Mouse (Mus musculus) liver, embryonic 14.5 days (tissue): ENCODE data around the gene Gm26727.

Experiments used
- CTCF ChIP-seq: IDR thresholded peaks from 2 replicates; pipeline ENCODE4 v1.5.1; 2016; ENCODE audit warnings: antibody characterized with exemption, low read depth, control low read depth
- EP300 ChIP-seq: IDR thresholded peaks from 2 replicates; pipeline ENCODE4 v1.6.1; 2016; ENCODE audit warnings: antibody characterized with exemption, low read depth

GRCm38 (mm10) chr2:67447206-67447605, 14.2 kb upstream of the Gm26727 start:
- TF ChIP-seq CTCF = no peak
- no peak for TF ChIP-seq EP300
